Mouse (Mus musculus) cortical plate, adult 2 months (tissue): ENCODE results near the gene Lpcat3.

Experiments
- CTCF ChIP-seq: fragments of 200-500 bp; IDR thresholded peaks from 2 replicates; pipeline ENCODE4 v1.5.1; 2011; ENCODE audit warnings: mild to moderate bottlenecking, control low read depth, low read length; ENCODE audit not compliant: insufficient read depth; ENCODE audit errors: extremely low read depth
- POLR2A ChIP-seq: fragments of 200-500 bp; IDR thresholded peaks from 2 replicates; pipeline ENCODE4 v1.6.1; 2011; ENCODE audit warnings: mild to moderate bottlenecking, low read length, control low read depth; ENCODE audit not compliant: insufficient read depth; ENCODE audit errors: extremely low read depth

DNA sequence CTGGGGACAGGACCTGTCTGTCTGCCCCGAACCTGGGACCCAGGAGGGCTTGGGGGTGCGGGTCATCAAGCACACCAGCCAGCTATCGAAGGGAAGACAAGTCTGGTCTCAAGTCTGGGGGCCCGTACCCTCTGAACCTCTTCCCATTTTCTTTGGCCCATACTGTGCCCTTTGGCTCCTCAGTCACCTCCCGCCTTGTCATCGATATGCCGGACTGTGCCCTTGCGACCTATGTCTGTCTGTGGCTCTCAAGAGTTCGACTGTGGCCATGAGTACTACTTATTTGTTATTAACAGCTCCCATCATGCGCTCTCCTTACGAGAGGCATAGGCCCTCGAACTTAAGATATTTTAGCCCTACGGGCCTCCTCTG, 583 bp downstream of the Lpcat3 start:
- no peak for TF ChIP-seq CTCF
- no peak for TF ChIP-seq POLR2A
